Mouse (Mus musculus) embryonic fibroblast, embryonic 13.5 days (primary cell): Measurements from ENCODE around the gene Dock4. TPM values are rescaled to one million over a fixed set of nuclear protein-coding genes. Genes with fewer than 3 reads are reported as not detected.

Source experiments
- H3K27ac ChIP-seq: 2 replicates; pipeline ENCODE4 v1.5.1; 2012; ENCODE audit warnings: low read length, control low read depth, inconsistent platforms; ENCODE audit not compliant: insufficient read depth
- H3K4me1 ChIP-seq: 2 replicates; pipeline ENCODE4 v1.6.1; 2011; ENCODE audit warnings: low read length; ENCODE audit not compliant: control insufficient read depth, insufficient read depth
- H3K4me3 ChIP-seq: 2 replicates; pipeline ENCODE4 v1.5.1; 2011; ENCODE audit warnings: mild to moderate bottlenecking, control low read depth, low read length; ENCODE audit not compliant: insufficient read depth
- CTCF ChIP-seq: IDR thresholded peaks from 2 replicates; pipeline ENCODE4 v1.5.1; 2011; ENCODE audit warnings: mild to moderate bottlenecking, control low read depth, low read length, moderate library complexity, borderline replicate concordance; ENCODE audit not compliant: insufficient read depth
- POLR2A ChIP-seq: IDR thresholded peaks from 2 replicates; pipeline ENCODE4 v1.6.1; 2011; ENCODE audit warnings: low read depth, mild to moderate bottlenecking, control low read depth, low read length, moderate library complexity
- polyA plus RNA-seq: library from polyadenylated mRNA; stranded (reverse); fragments of >200 nt; gene quantifications from 2 replicates; pipeline ENCODE4 v1.2.4, GENCODE M21; 2011; ENCODE audit warnings: low read depth; ENCODE audit not compliant: missing spikeins, insufficient read length

The Dock4 gene
- polyA plus RNA-seq, 1 experiment, result 12.7 TPM

- Histone ChIP-seq H3K4me3 (no peak overlapping the region), H3K4me1 (peaks cover 12% of the 10 kb centered on the region), H3K27ac (peak overlapping the region; percentile 96)
- no peak for TF ChIP-seq CTCF
- no peak for TF ChIP-seq POLR2A
Measured at GRCm38 (mm10) chr12:40788621-40789111, 342.9 kb downstream of the Dock4 start.

GRCm38 (mm10) chr12:40789379-40790361 lies 343.9 kb downstream of the Dock4 start:
- TF ChIP-seq POLR2A (no peak), CTCF (no peak)
- Histone ChIP-seq H3K4me1 (peaks cover 12% of the 10 kb centered on the region), H3K27ac (peak overlapping the region; percentile 96), H3K4me3 (no peak overlapping the region)

DNA sequence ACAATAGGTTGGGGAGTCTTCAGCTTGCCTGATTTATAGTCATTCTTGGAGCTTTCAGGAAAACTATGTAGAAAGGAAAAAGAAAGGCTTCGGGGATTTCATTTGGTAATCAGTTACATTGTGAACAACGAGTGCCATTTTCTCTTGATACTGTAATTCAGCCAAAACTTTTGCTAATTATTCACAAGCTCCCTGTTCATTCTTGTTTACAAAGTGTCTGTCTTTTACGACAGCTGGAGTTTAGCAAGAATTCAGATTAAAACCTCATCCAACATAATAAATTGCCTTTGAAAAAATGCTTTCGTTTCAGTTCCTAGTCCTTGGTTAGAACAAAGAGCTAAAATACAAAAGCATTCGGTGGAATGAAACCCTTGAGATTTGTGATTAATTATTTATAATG lies 345.5 kb downstream of the Dock4 start:
- TF ChIP-seq POLR2A (no peak), CTCF (no peak)
- peaks cover 12% of the 10 kb centered on the region for H3K4me1 ChIP-seq
- H3K27ac ChIP-seq, result no peak overlapping the region
- no peak overlapping the region for H3K4me3 ChIP-seq

DNA sequence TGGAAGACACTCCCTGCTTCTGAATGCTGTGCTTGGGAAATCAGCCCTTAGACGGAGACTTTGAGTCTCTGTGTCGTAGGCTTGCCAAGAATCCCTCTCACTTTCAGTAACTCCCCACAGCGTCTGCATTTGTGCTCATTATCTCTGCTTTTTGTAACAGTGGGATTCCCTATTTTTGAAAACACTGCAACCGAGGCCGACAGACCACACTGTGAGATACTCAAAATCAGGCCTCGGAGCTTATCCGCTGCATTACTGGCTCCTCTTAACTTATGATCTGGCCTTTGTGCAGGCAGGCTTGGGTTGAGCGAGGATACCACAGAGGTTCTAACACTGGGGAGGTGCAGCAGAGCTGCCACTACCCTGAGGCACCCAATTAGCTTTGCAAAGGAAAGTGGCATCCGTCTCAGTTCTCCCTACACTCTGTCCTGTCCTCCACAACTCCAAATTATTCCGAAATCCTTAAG lies 346.5 kb downstream of the Dock4 start:
- no peak overlapping the region for H3K27ac ChIP-seq
- TF ChIP-seq CTCF (no peak), POLR2A (no peak)
- no peak overlapping the region for H3K4me3 ChIP-seq
- peaks cover 12% of the 10 kb centered on the region for H3K4me1 ChIP-seq

- no peak overlapping the region for H3K27ac ChIP-seq
- TF ChIP-seq CTCF (no peak), POLR2A (no peak)
- no peak overlapping the region for H3K4me3 ChIP-seq
- H3K4me1 ChIP-seq, result peaks cover 3% of the 10 kb centered on the region; the same call in 1 of the 2 replicates
Measured at GRCm38 (mm10) chr12:40794066-40794465, 348.3 kb downstream of the Dock4 start.

GRCm38 (mm10) chr12:40794756-40795155 lies 349.0 kb downstream of the Dock4 start:
- Histone ChIP-seq H3K27ac (no peak overlapping the region), H3K4me1 (peaks cover under 1% of the 10 kb centered on the region; the same call in 1 of the 2 replicates), H3K4me3 (no peak overlapping the region)
- no peak for TF ChIP-seq POLR2A
- TF ChIP-seq CTCF, result no peak

GRCm38 (mm10) chr12:40795768-40796167 lies 350.0 kb downstream of the Dock4 start:
- Histone ChIP-seq H3K4me3 (no peak overlapping the region), H3K27ac (no peak overlapping the region), H3K4me1 (no peaks in the 10 kb centered on the region; the same call in 1 of the 2 replicates)
- TF ChIP-seq POLR2A, result no peak
- no peak for TF ChIP-seq CTCF

DNA sequence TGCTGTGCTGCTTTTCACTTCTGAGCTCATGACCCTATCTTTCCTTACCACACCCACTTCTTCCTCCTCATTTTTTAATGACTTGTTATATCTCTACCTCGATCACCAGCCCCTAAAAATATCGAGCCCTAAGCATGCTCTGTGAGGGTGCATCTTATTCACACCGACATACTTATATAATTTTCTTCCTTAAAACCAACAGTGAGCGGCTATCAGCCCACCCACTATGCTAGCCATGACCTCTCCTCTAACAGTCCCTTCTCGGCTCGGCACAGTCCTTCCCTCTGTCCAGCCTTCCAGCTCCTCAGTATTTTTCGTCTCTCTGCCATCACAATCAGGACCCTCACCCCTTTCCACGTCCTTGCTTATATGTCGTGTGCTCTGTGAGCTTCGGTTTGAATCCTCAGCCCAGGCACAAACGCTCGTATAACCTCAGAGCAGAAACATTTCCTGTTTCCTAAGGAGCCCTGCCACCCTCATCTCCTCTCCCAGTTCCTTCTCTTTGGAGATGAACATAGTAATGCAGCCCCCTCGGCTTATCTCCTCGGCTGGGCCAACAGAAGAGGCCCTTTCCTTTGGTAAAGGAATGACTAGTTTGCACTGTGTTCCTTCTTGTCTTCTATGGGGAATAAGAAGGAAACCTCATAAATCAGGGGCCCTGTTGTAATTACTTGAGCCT lies 351.2 kb downstream of the Dock4 start:
- Histone ChIP-seq H3K4me1 (peaks cover 4% of the 10 kb centered on the region; the same call in 1 of the 2 replicates), H3K4me3 (no peak overlapping the region), H3K27ac (no peak overlapping the region)
- TF ChIP-seq POLR2A (no peak), CTCF (no peak)

DNA sequence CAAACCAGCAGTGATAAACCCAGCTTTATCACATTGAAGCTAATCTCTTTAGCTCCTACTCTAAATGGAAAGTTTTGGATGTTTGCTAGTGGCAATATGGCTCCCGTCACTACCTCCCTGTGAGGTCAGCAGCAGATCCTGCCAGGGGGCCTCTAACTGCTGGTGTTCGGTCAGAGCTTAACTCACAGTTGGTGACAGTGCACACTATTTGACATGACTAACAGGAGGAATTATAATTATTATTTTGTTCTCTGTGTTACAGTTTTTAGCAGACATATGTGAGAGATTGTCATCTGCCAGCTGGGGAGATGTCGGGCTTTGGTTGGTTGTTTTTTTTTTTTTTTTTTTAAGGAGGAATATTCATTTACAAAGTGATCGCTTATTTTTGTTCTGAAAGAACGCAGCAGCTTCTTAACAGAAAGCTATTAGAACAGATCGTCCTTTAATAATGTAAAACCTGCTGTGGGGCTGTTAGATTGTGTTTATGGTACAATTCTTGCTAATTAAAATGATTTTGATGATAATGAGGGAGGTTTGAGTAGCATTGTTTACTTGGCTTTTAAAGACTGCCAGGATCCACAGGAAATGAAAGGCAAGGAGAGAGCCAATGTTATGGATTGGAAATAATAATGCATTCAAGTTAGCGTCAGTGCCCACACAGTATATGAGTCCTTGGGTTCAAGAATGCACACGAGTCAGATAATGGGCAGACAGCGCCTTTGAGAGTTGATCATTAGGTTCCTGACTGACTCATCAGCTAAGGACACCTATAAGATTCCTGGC lies 352.0 kb downstream of the Dock4 start:
- no peak overlapping the region for H3K4me3 ChIP-seq
- TF ChIP-seq CTCF (no peak), POLR2A (no peak)
- H3K4me1 ChIP-seq, result peaks cover 5% of the 10 kb centered on the region; the same call in 1 of the 2 replicates
- no peak overlapping the region for H3K27ac ChIP-seq
